Mouse (Mus musculus): ENCODE measurements around the gene Rabgef1. TPM values are rescaled to one million over a fixed set of nuclear protein-coding genes. Genes with fewer than 3 reads are reported as not detected.

The Rabgef1 gene
- polyA plus RNA-seq, 1 experiment from 2014 or later: 25.1 TPM

Other genes with a start within 250 kb of the Rabgef1 start
- gene Vkorc1l1, start 229.8 kb upstream of the Rabgef1 start, polyA plus RNA-seq (2014; fragmentation: Nextera tagmentation; extraction: Ambion mirVana): 33.4 and 41.3 TPM in 2 replicates
- 45.1 and 45.5 TPM in 2 replicates for gene Gusb, start 168.7 kb upstream of the Rabgef1 start, polyA plus RNA-seq (2014; fragmentation: Nextera tagmentation; extraction: Ambion mirVana)
- gene Asl, start 142.6 kb upstream of the Rabgef1 start, polyA plus RNA-seq (2014; fragmentation: Nextera tagmentation; extraction: Ambion mirVana): 21.0 and 29.6 TPM in 2 replicates
- 30.6 and 30.9 TPM in 2 replicates for gene Crcp, start 142.5 kb upstream of the Rabgef1 start, polyA plus RNA-seq (2014; fragmentation: Nextera tagmentation; extraction: Ambion mirVana)
- gene Tpst1, start 98.5 kb upstream of the Rabgef1 start, polyA plus RNA-seq (2014; fragmentation: Nextera tagmentation; extraction: Ambion mirVana): 70.4 and 72.9 TPM in 2 replicates
- 4.9 and 5.0 TPM in 2 replicates for gene Kctd7, start 26.9 kb upstream of the Rabgef1 start, polyA plus RNA-seq (2014; fragmentation: Nextera tagmentation; extraction: Ambion mirVana)
- gene Tmem248, start 45.3 kb downstream of the Rabgef1 start, polyA plus RNA-seq (2014; fragmentation: Nextera tagmentation; extraction: Ambion mirVana): 34.5 and 37.1 TPM in 2 replicates
- gene Sbds, start 83.7 kb downstream of the Rabgef1 start, polyA plus RNA-seq (2014; fragmentation: Nextera tagmentation; extraction: Ambion mirVana): 65.1 and 68.2 TPM in 2 replicates
- 27.8 and 30.1 TPM in 2 replicates for gene Tyw1, start 83.8 kb downstream of the Rabgef1 start, polyA plus RNA-seq (2014; fragmentation: Nextera tagmentation; extraction: Ambion mirVana)
- 0.38 and 0.49 TPM in 2 replicates for gene Caln1, start 197.7 kb downstream of the Rabgef1 start, polyA plus RNA-seq (2014; fragmentation: Nextera tagmentation; extraction: Ambion mirVana)
- gene A330070K13Rik, start 212.8 kb downstream of the Rabgef1 start, polyA plus RNA-seq (2014; fragmentation: Nextera tagmentation; extraction: Ambion mirVana): not detected in 2 replicates

Data from embryonic facial prominence, embryonic 11.5 days (tissue).